Mouse (Mus musculus): ENCODE measurements around the gene Slc2a1. TPM values are rescaled to one million over a fixed set of nuclear protein-coding genes. Genes with fewer than 3 reads are reported as not detected.
A peak's percentile ranks its signal among the peaks of the same experiment; 100 is the strongest.

The Slc2a1 gene
- polyA plus RNA-seq, 1 experiment from 2014 or later = 137 TPM

- Histone ChIP-seq H3K4me2 (replicated peaks; ENCODE audit: low read depth, low read length) (no peak overlapping the region), H3K4me1 (replicated peaks; ENCODE audit: control insufficient read depth, insufficient read depth, low read length) (no peaks in the 10 kb centered on the region), H3K9me3 (ENCODE audit: control insufficient read depth, low read length) (no peaks in the 10 kb centered on the region), H3K36me3 (ENCODE audit: control insufficient read depth, insufficient read depth, low read length) (peaks cover 6% of the 10 kb centered on the region; the same call in 1 of the 2 replicates), H3K4me3 (ENCODE audit: low read depth, low read length) (no peak overlapping the region), H3K27ac (ENCODE audit: low read depth, low read length) (no peak overlapping the region), H3K27me3 (ENCODE audit: control insufficient read depth, insufficient read depth, low read length) (no peaks in the 10 kb centered on the region), H3K9ac (ENCODE audit: low read depth, low read length) (no peak overlapping the region)
- WGBS = 91% methylated on average over 4 of the region's 4 CpGs
- no peak for DNase-seq (ENCODE audit: low spot score)
- no peak for ATAC-seq (ENCODE audit: low FRiP score)
Measured at GRCm38 (mm10) chr4:119167068-119167467, 58.6 kb downstream of the Slc2a1 start.

- Histone ChIP-seq H3K36me3 (ENCODE audit: control insufficient read depth, insufficient read depth, low read length) (peaks cover 6% of the 10 kb centered on the region; the same call in 1 of the 2 replicates), H3K9ac (ENCODE audit: low read depth, low read length) (no peak overlapping the region), H3K4me2 (replicated peaks; ENCODE audit: low read depth, low read length) (no peak overlapping the region), H3K4me1 (replicated peaks; ENCODE audit: control insufficient read depth, insufficient read depth, low read length) (no peaks in the 10 kb centered on the region), H3K27me3 (ENCODE audit: control insufficient read depth, insufficient read depth, low read length) (no peaks in the 10 kb centered on the region), H3K27ac (ENCODE audit: low read depth, low read length) (no peak overlapping the region), H3K4me3 (ENCODE audit: low read depth, low read length) (no peak overlapping the region), H3K9me3 (ENCODE audit: control insufficient read depth, low read length) (no peaks in the 10 kb centered on the region)
- WGBS = 7% methylated on average over 4 of the region's 4 CpGs
- DNase-seq (ENCODE audit: low spot score) (peak; percentile 90), ATAC-seq (ENCODE audit: low FRiP score) (peak; percentile 54; the same call in 1 of the 2 replicates)
Measured at GRCm38 (mm10) chr4:119167663-119168062, 59.2 kb downstream of the Slc2a1 start.

GRCm38 (mm10) chr4:119172919-119173650, 64.6 kb downstream of the Slc2a1 start:
- peak overlapping the region; percentile 83 for H3K9ac ChIP-seq (ENCODE audit: low read depth, low read length)
- no peaks in the 10 kb centered on the region; the same call in 1 of the 2 replicates for H3K4me1 ChIP-seq (replicated peaks; ENCODE audit: control insufficient read depth, insufficient read depth, low read length)
- no peak for ATAC-seq (ENCODE audit: low FRiP score)
- no peak for DNase-seq (ENCODE audit: low spot score)
- H3K27ac ChIP-seq (ENCODE audit: low read depth, low read length) = no peak overlapping the region
- peaks cover 6% of the 10 kb centered on the region; the same call in 1 of the 2 replicates for H3K36me3 ChIP-seq (ENCODE audit: control insufficient read depth, insufficient read depth, low read length)
- no peaks in the 10 kb centered on the region for H3K27me3 ChIP-seq (ENCODE audit: control insufficient read depth, insufficient read depth, low read length)
- H3K4me2 ChIP-seq (replicated peaks; ENCODE audit: low read depth, low read length) = peak overlapping the region; percentile 60
- H3K9me3 ChIP-seq (ENCODE audit: control insufficient read depth, low read length) = no peaks in the 10 kb centered on the region
- WGBS = 45% methylated on average over 18 of the region's 18 CpGs
- peak overlapping the region; percentile 63 for H3K4me3 ChIP-seq (ENCODE audit: low read depth, low read length)

- Histone ChIP-seq H3K27me3 (ENCODE audit: control insufficient read depth, insufficient read depth, low read length) (no peaks in the 10 kb centered on the region), H3K9me3 (ENCODE audit: control insufficient read depth, low read length) (no peaks in the 10 kb centered on the region), H3K27ac (ENCODE audit: low read depth, low read length) (peak within 1 kb of the TSS; percentile 1; the same call in 1 of the 2 replicates), H3K9ac (ENCODE audit: low read depth, low read length) (peak within 1 kb of the TSS; percentile 83), H3K4me2 (replicated peaks; ENCODE audit: low read depth, low read length) (peak within 1 kb of the TSS; percentile 60), H3K36me3 (ENCODE audit: control insufficient read depth, insufficient read depth, low read length) (peaks cover 6% of the 10 kb centered on the region; the same call in 1 of the 2 replicates), H3K4me3 (ENCODE audit: low read depth, low read length) (peak within 1 kb of the TSS; percentile 63), H3K4me1 (replicated peaks; ENCODE audit: control insufficient read depth, insufficient read depth, low read length) (no peaks in the 10 kb centered on the region; the same call in 1 of the 2 replicates)
- peak; percentile 100 for ATAC-seq (ENCODE audit: low FRiP score)
- peak; percentile 94 for DNase-seq (ENCODE audit: low spot score)
- WGBS = under 1% methylated on average over 40 of the region's 40 CpGs
Measured at GRCm38 (mm10) chr4:119173851-119174453, 65.4 kb downstream of the Slc2a1 start, which contains the start of gene Zfp691. Zfp691 (minus strand) TSS chr4:119174195.

GRCm38 (mm10) chr4:119177702-119178101, 69.2 kb downstream of the Slc2a1 start:
- WGBS = 75% methylated on average over 5 of the region's 5 CpGs
- no peak overlapping the region for H3K27ac ChIP-seq (ENCODE audit: low read depth, low read length)

DNA sequence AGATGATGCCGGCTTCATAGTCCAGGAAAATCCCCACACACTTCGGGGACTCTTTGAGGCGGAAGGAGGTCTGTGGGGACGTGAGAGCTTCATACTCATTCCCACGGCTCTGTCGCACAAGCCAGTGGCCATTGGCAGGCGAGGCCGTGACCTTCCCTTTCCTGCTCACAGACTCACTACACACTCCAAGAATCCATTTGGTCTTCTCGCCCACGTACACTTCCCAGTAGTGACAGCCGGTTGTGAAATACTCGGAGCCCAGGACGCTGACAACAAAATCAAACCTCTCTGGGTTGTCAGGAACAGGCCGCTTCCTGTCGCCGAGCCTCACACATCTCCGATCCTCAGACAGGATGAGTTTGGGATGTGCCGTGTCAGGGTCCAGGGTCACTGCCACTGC, 69.8 kb downstream of the Slc2a1 start:
- no peak overlapping the region for H3K4me3 ChIP-seq (ENCODE audit: low read depth, low read length)
- no peak overlapping the region for H3K9ac ChIP-seq (ENCODE audit: low read depth, low read length)
- no peak overlapping the region for H3K4me2 ChIP-seq (replicated peaks; ENCODE audit: low read depth, low read length)
- H3K4me1 ChIP-seq (replicated peaks; ENCODE audit: control insufficient read depth, insufficient read depth, low read length) = no peaks in the 10 kb centered on the region
- no peak for ATAC-seq (ENCODE audit: low FRiP score)
- no peak overlapping the region for H3K27ac ChIP-seq (ENCODE audit: low read depth, low read length)
- H3K9me3 ChIP-seq (ENCODE audit: control insufficient read depth, low read length) = no peaks in the 10 kb centered on the region
- no peak for DNase-seq (ENCODE audit: low spot score)
- 74% methylated on average over 18 of the region's 18 CpGs for WGBS
- 0 out of 2 replicates have a peak, but pooled peaks cover 2% of the 10 kb centered on the region for H3K36me3 ChIP-seq (ENCODE audit: control insufficient read depth, insufficient read depth, low read length)
- H3K27me3 ChIP-seq (ENCODE audit: control insufficient read depth, insufficient read depth, low read length) = no peaks in the 10 kb centered on the region

More at GRCm38 (mm10) chr4:119177702-119178101, 69.2 kb downstream of the Slc2a1 start:
- ATAC-seq (ENCODE audit: low FRiP score) (no peak), DNase-seq (ENCODE audit: low spot score) (no peak)
- Histone ChIP-seq H3K4me1 (replicated peaks; ENCODE audit: control insufficient read depth, insufficient read depth, low read length) (no peaks in the 10 kb centered on the region; the same call in 1 of the 2 replicates), H3K4me2 (replicated peaks; ENCODE audit: low read depth, low read length) (no peak overlapping the region), H3K9me3 (ENCODE audit: control insufficient read depth, low read length) (no peaks in the 10 kb centered on the region), H3K4me3 (ENCODE audit: low read depth, low read length) (no peak overlapping the region), H3K36me3 (ENCODE audit: control insufficient read depth, insufficient read depth, low read length) (0 out of 2 replicates have a peak, but pooled peaks cover 1% of the 10 kb centered on the region), H3K27me3 (ENCODE audit: control insufficient read depth, insufficient read depth, low read length) (no peaks in the 10 kb centered on the region), H3K9ac (ENCODE audit: low read depth, low read length) (no peak overlapping the region)

DNA sequence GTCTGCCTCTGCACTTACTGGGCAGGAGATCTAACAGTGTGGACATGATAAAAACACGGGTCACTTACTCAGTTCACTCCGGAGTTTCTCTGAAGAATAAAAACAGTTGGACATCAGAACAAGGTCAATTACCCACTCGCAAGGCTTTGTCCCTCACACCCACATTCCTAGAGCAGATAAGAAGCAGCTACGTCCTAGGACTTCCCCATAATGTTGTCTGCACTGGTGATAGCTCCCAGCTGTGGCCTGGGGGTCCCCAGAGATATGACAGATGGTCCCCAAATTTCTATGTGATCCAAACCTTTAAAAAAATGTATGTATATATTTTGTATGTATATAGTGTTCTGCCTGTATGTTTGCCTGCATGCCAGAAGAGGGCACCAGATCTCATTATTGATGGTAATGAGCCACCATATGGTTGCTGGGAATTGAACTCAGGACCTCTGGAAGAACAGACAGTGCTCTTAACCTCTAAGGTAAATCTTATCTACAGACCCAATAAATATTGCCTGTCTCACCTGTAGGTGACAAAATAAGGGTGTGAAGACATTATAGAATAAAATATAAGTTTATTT, 71.7 kb downstream of the Slc2a1 start:
- no peaks in the 10 kb centered on the region for H3K27me3 ChIP-seq (ENCODE audit: control insufficient read depth, insufficient read depth, low read length)
- H3K4me1 ChIP-seq (replicated peaks; ENCODE audit: control insufficient read depth, insufficient read depth, low read length) = no peaks in the 10 kb centered on the region
- H3K9ac ChIP-seq (ENCODE audit: low read depth, low read length) = no peak overlapping the region
- no peak overlapping the region for H3K4me2 ChIP-seq (replicated peaks; ENCODE audit: low read depth, low read length)
- no peaks in the 10 kb centered on the region for H3K9me3 ChIP-seq (ENCODE audit: control insufficient read depth, low read length)
- DNase-seq (ENCODE audit: low spot score) (no peak), ATAC-seq (ENCODE audit: low FRiP score) (no peak)
- 0 out of 2 replicates have a peak, but pooled peaks cover 2% of the 10 kb centered on the region for H3K36me3 ChIP-seq (ENCODE audit: control insufficient read depth, insufficient read depth, low read length)
- H3K27ac ChIP-seq (ENCODE audit: low read depth, low read length) = no peak overlapping the region
- WGBS = 59% methylated on average over 4 of the region's 4 CpGs
- H3K4me3 ChIP-seq (ENCODE audit: low read depth, low read length) = no peak overlapping the region

DNA sequence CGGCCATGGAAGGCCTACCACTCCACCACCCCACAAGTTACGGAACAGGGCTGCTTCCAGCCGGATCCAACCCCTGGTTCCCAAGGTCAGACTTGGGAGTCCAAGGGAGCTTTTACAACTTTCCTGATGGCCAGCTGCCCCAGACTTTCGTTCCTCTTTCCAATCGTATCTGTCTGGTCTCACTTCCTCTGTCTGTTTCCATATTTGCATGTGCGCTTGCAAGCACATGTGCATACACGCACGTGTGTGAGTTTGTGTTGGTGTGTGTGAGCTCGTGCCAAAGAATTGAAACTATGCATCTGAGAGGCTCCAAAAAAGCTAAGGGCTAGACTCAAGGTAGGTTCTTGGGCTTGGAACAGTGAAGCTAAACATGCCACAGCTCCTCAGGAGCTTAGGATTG, 72.9 kb downstream of the Slc2a1 start:
- ATAC-seq (ENCODE audit: low FRiP score) (no peak), DNase-seq (ENCODE audit: low spot score) (no peak)
- H3K27ac ChIP-seq (ENCODE audit: low read depth, low read length) = no peak overlapping the region
- WGBS = 91% methylated on average over 9 of the region's 9 CpGs
- H3K4me1 ChIP-seq (replicated peaks; ENCODE audit: control insufficient read depth, insufficient read depth, low read length) = no peaks in the 10 kb centered on the region
- no peak overlapping the region for H3K4me3 ChIP-seq (ENCODE audit: low read depth, low read length)
- H3K9me3 ChIP-seq (ENCODE audit: control insufficient read depth, low read length) = no peaks in the 10 kb centered on the region
- 0 out of 2 replicates have a peak, but pooled peaks cover 2% of the 10 kb centered on the region for H3K36me3 ChIP-seq (ENCODE audit: control insufficient read depth, insufficient read depth, low read length)
- H3K4me2 ChIP-seq (replicated peaks; ENCODE audit: low read depth, low read length) = no peak overlapping the region
- H3K9ac ChIP-seq (ENCODE audit: low read depth, low read length) = no peak overlapping the region
- no peaks in the 10 kb centered on the region for H3K27me3 ChIP-seq (ENCODE audit: control insufficient read depth, insufficient read depth, low read length)
